Mouse (Mus musculus) cortical plate, adult 2 months (tissue): Measurements from ENCODE around the gene Phf23. TPM values are rescaled to one million over a fixed set of nuclear protein-coding genes. Genes with fewer than 3 reads are reported as not detected.

Source experiments
- H3K27ac ChIP-seq: fragments of 200-500 bp; 2 replicates; pipeline ENCODE4 v1.5.1; 2012; ENCODE audit warnings: low read length, control low read depth, inconsistent platforms; ENCODE audit not compliant: insufficient read depth
- H3K4me1 ChIP-seq: fragments of 200-500 bp; 2 replicates; pipeline ENCODE4 v1.6.1; 2011; ENCODE audit warnings: low read length; ENCODE audit not compliant: control insufficient read depth, insufficient read depth
- H3K4me3 ChIP-seq: fragments of 200-500 bp; 2 replicates; pipeline ENCODE4 v1.5.1; 2011; ENCODE audit warnings: mild to moderate bottlenecking, low read length, control low read depth; ENCODE audit not compliant: insufficient read depth
- CTCF ChIP-seq: fragments of 200-500 bp; IDR thresholded peaks from 2 replicates; pipeline ENCODE4 v1.5.1; 2011; ENCODE audit warnings: mild to moderate bottlenecking, control low read depth, low read length; ENCODE audit not compliant: insufficient read depth; ENCODE audit errors: extremely low read depth
- POLR2A ChIP-seq: fragments of 200-500 bp; IDR thresholded peaks from 2 replicates; pipeline ENCODE4 v1.6.1; 2011; ENCODE audit warnings: mild to moderate bottlenecking, low read length, control low read depth; ENCODE audit not compliant: insufficient read depth; ENCODE audit errors: extremely low read depth
- polyA plus RNA-seq: library from polyadenylated mRNA; depleted of rRNA; stranded (reverse); fragments of >200 nt; gene quantifications from 2 replicates; pipeline ENCODE4 v1.2.3, GENCODE M21; 2012

Gene Phf23
- polyA plus RNA-seq, 1 experiment, result 37.6 TPM

GRCm38 (mm10) chr11:69990850-69991691 is 4.5 kb upstream of the Phf23 start, which contains the start of gene Gabarap:
Gene Gabarap (plus strand): TSS chr11:69991143.
- no peak for TF ChIP-seq CTCF
- peak; percentile 70; the same call in 1 of the 2 replicates for TF ChIP-seq POLR2A
- H3K27ac ChIP-seq, result peak within 1 kb of the TSS; percentile 87
- H3K4me1 ChIP-seq, result peaks cover 6% of the 10 kb centered on the region; the same call in 1 of the 2 replicates
- peak within 1 kb of the TSS; percentile 89 for H3K4me3 ChIP-seq

- peaks cover 6% of the 10 kb centered on the region; the same call in 1 of the 2 replicates for H3K4me1 ChIP-seq
- H3K27ac ChIP-seq, result peak overlapping the region; percentile 87
- H3K4me3 ChIP-seq, result peak overlapping the region; percentile 89
- TF ChIP-seq CTCF (no peak), POLR2A (no peak)
Observed at GRCm38 (mm10) chr11:69991711-69992110, 3.9 kb upstream of the Phf23 start.

DNA sequence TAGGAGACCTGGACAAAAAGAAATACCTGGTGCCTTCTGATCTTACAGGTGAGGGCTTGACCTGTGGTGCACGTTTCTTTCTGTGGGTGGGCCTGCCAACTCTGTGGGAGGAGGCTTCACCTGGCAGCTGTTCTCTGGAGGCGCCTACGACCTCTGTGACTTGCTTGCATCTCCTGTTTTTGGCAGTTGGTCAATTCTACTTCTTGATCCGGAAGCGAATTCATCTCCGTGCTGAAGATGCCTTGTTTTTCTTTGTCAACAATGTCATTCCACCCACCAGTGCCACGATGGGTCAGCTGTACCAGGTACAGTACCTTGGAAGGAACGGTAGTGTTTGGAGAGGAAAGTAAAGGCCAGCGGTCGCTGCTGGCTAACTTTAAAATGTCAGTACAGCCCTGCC is 3.2 kb upstream of the Phf23 start:
- Histone ChIP-seq H3K27ac (no peak overlapping the region), H3K4me3 (peak overlapping the region; percentile 89), H3K4me1 (peaks cover 6% of the 10 kb centered on the region; the same call in 1 of the 2 replicates)
- TF ChIP-seq CTCF, result no peak
- TF ChIP-seq POLR2A, result no peak

GRCm38 (mm10) chr11:69992932-69993331 is 2.6 kb upstream of the Phf23 start:
- no peak overlapping the region for H3K27ac ChIP-seq
- peaks cover 6% of the 10 kb centered on the region; the same call in 1 of the 2 replicates for H3K4me1 ChIP-seq
- no peak for TF ChIP-seq POLR2A
- no peak for TF ChIP-seq CTCF
- peak overlapping the region; percentile 89; the same call in 1 of the 2 replicates for H3K4me3 ChIP-seq

- TF ChIP-seq CTCF (no peak), POLR2A (no peak)
- Histone ChIP-seq H3K4me3 (no peak overlapping the region), H3K27ac (no peak overlapping the region), H3K4me1 (peaks cover 6% of the 10 kb centered on the region; the same call in 1 of the 2 replicates)
Observed at GRCm38 (mm10) chr11:69994401-69995090, 1.0 kb upstream of the Phf23 start.

DNA sequence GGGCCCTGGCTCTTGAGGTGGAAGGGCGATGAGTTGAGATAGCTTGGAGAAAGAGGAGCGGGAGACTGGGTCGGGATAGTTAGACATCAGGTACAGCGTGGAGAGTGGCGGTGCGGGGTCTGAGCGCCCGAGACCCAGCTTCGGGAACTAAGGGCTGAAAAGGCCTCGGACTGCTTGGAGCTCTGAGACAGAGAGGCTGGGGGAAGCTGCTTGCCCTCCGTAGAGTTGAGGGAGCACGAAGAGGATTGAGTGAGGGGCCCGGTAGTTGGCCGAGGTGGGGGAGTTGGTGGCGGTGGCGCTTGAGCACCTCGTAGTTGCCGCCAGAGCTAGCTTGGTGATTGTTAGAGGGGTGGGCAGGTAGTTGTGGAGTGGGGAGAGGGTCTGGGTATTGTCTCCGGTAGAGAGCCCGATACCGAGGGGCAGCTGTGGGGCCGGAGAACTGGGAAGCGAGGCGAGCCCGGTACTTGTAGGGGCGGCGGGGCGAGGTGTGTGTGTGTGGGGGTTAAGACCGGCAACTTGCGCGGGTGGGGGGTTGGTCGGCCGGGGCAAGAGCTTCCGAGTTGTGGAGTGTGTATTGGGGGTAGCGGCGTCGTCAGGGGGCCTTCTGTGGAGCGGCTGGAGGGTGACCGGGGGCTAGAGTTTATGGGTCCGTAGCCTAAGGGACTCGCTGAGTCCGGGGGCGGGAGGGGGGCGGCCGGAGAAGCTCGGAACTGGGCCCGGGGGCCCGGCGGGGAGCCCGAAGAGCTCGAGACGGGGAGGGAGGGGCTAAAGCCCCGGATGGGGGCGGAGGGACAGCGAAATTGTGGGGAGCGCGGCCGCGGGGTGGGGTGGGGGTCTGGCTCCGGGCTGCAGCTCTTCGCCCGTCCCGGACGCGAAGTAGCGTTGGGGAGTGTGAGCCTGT is 834 bp downstream of the Phf23 start:
- Histone ChIP-seq H3K27ac (peak overlapping the region; percentile 75), H3K4me3 (peak overlapping the region; percentile 84), H3K4me1 (peaks cover 6% of the 10 kb centered on the region; the same call in 1 of the 2 replicates)
- no peak for TF ChIP-seq CTCF
- TF ChIP-seq POLR2A, result no peak

DNA sequence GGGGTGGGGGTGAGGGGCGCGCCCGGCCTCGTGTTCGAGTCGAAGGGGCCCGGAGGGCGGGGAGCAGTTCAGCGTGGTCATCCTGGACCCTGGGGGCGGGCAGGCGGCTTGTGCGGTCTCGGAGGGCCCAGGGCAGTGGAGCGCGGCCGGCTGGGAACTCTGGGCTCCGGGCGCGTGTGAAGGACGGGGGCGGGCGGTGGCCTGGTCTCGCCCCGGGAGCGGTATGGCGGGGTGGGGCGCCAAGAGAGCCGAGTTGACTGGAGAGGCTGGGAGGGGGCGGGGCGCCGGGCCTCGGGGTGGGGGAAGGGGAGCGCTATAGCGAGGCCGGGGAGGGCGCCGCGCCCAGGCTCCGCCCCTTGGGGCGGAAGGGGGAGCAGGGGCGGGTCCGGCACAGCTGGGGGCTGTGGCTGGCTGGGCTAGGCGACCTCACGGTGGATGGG is 1.5 kb downstream of the Phf23 start:
- TF ChIP-seq POLR2A, result no peak
- no peak for TF ChIP-seq CTCF
- peak overlapping the region; percentile 75; the same call in 1 of the 2 replicates for H3K27ac ChIP-seq
- peak overlapping the region; percentile 84 for H3K4me3 ChIP-seq
- peaks cover 6% of the 10 kb centered on the region; the same call in 1 of the 2 replicates for H3K4me1 ChIP-seq

DNA sequence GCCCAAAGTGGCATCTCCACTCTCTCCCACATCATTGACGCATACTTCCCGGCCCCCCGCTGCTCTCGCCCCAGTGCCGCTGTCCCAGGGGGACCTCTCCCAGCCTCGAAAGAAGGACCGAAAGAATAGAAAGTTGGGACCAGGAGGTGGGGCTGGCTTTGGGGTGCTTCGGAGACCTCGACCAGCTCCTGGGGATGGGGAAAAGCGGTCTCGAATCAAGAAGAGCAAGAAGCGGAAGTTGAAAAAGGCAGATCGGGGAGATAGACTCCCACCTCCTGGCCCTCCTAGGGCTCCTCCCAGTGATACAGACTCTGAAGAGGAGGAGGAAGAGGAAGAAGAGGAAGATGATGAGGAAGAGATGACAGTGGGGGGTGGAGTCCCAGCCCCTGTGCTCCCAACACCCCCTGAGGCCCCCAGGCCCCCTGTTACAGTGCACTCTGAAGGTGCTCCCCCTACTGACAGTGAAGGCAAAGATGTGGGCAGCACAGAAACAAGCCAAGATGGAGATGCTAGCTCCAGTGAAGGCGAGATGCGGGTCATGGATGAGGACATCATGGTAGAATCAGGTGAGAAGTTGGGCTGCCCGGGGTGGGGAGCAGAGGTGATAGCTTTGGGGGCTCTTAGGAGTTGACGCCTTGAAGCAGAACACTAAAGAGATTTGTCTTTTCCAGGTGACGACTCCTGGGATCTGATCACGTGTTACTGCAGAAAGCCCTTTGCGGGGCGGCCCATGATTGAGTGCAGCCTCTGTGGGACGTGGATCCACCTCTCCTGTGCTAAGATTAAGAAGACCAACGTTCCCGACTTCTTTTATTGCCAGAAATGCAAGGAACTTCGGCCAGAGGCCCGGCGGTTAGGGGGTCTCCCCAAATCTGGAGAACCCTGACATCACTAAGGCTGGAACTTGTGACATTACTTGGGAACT is 3.3 kb downstream of the Phf23 start:
- no peak overlapping the region for H3K27ac ChIP-seq
- peak; percentile 20; the same call in 1 of the 2 replicates for TF ChIP-seq CTCF
- TF ChIP-seq POLR2A, result no peak
- H3K4me3 ChIP-seq, result no peak overlapping the region
- H3K4me1 ChIP-seq, result peaks cover 4% of the 10 kb centered on the region; the same call in 1 of the 2 replicates
